Mouse (Mus musculus) cerebellum, adult 2 months (tissue): ENCODE measurements around the gene 4930432K21Rik. TPM values are rescaled to one million over a fixed set of nuclear protein-coding genes. Genes with fewer than 3 reads are reported as not detected.

ENCODE experiments used
- DNase-seq, 2 experiments: peaks; one replicate each; pipeline ENCODE4 v3.0.0; 2021
- H3K27ac ChIP-seq: fragments of 200-500 bp; 2 replicates; pipeline ENCODE4 v1.5.1; 2012; ENCODE audit warnings: low read length, control low read depth, inconsistent platforms; ENCODE audit not compliant: insufficient read depth
- H3K27me3 ChIP-seq: fragments of 200-500 bp; 2 replicates; pipeline ENCODE4 v1.6.1; 2012; ENCODE audit warnings: inconsistent platforms, mild to moderate bottlenecking, low read length, moderate library complexity; ENCODE audit not compliant: control insufficient read depth, insufficient read depth
- H3K4me1 ChIP-seq: fragments of 200-500 bp; 2 replicates; pipeline ENCODE4 v1.6.1; 2011; ENCODE audit warnings: low read length; ENCODE audit not compliant: control insufficient read depth, insufficient read depth
- H3K4me3 ChIP-seq: fragments of 200-500 bp; replicated peaks from 2 replicates; pipeline ENCODE3; 2011; ENCODE audit warnings: mild to moderate bottlenecking, low read depth, low read length, control low read depth; ENCODE audit not compliant: insufficient read depth
- CTCF ChIP-seq: fragments of 200-500 bp; IDR thresholded peaks from 2 replicates; pipeline ENCODE4 v1.5.1; 2011; ENCODE audit warnings: low read depth, mild to moderate bottlenecking, control low read depth, low read length, moderate library complexity, borderline replicate concordance; ENCODE audit not compliant: insufficient read depth
- POLR2A ChIP-seq: fragments of 200-500 bp; IDR thresholded peaks from 2 replicates; pipeline ENCODE4 v1.6.1; 2011; ENCODE audit warnings: low read length, control low read depth, borderline replicate concordance; ENCODE audit not compliant: insufficient read depth
- WGBS: fragments of 180-500 bp; shearing (Covaris S2); methylation state at CpG from one replicate; pipeline ENCODE4 v1.1.7; 2018; 5-methylcytosine and 5-hydroxymethylcytosine counted together
- polyA plus RNA-seq: library from polyadenylated mRNA; depleted of rRNA; stranded (reverse); fragments of >200 nt; gene quantifications from 2 replicates; pipeline ENCODE4 v1.2.3, GENCODE M21; 2012

4930432K21Rik gene
- polyA plus RNA-seq, 1 experiment: 2.7 TPM

- DNase-seq: no peak
- H3K4me3 ChIP-seq: no peak overlapping the region
- H3K4me1 ChIP-seq: no peaks in the 10 kb centered on the region
- H3K27ac ChIP-seq: no peak overlapping the region
- WGBS: 92% methylated on average over 9 of the region's 9 CpGs
- no peak for TF ChIP-seq POLR2A
- no peak for TF ChIP-seq CTCF
- no peaks in the 10 kb centered on the region for H3K27me3 ChIP-seq
Observed at GRCm38 (mm10) chr8:84202466-84202865, 54.6 kb downstream of the 4930432K21Rik start.

- DNase-seq: no peak
- H3K4me3 ChIP-seq: peak overlapping the region; percentile 30
- no peaks in the 10 kb centered on the region for H3K27me3 ChIP-seq
- H3K4me1 ChIP-seq: no peaks in the 10 kb centered on the region
- TF ChIP-seq CTCF: no peak
- TF ChIP-seq POLR2A: no peak
- peak overlapping the region; percentile 28; the same call in 1 of the 2 replicates for H3K27ac ChIP-seq
- WGBS: 24% methylated on average over 34 of the region's 34 CpGs
Observed at GRCm38 (mm10) chr8:84202938-84203917, 55.4 kb downstream of the 4930432K21Rik start.

- WGBS: 64% methylated on average over 13 of the region's 13 CpGs
- Histone ChIP-seq H3K27me3 (no peaks in the 10 kb centered on the region), H3K27ac (0 out of 2 replicates have a peak overlapping the region, but pooled peaks have one; percentile 28), H3K4me3 (peak overlapping the region; percentile 30), H3K4me1 (peaks cover 3% of the 10 kb centered on the region; the same call in 1 of the 2 replicates)
- TF ChIP-seq POLR2A (no peak), CTCF (peak; percentile 10; the same call in 1 of the 2 replicates)
- DNase-seq: no peak
Observed at GRCm38 (mm10) chr8:84203975-84204772, 56.3 kb downstream of the 4930432K21Rik start.

DNA sequence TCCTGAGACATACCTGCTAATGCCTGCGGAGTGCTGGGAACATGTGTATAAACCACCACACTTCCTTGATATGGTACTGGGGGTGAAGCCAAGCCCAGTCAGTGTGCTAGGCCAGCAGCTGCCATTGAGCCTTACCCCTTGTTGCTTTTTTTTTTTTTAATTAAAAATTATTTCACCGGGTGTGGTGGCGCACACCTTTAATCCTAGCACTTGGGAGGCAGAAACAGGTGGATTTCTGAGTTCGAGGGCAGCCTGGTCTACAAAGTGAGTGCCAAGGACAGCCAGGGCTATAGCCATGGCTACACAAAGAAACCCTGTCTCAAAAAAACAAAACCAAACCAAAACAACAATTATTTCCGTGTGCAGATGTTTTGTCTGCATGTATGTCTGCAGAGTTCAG is 57.2 kb downstream of the 4930432K21Rik start:
- no peak for DNase-seq
- H3K27me3 ChIP-seq: no peaks in the 10 kb centered on the region
- WGBS: 91% methylated on average over 5 of the region's 5 CpGs
- no peak for TF ChIP-seq POLR2A
- no peak for TF ChIP-seq CTCF
- H3K4me3 ChIP-seq: no peak overlapping the region
- H3K27ac ChIP-seq: no peak overlapping the region
- peaks cover 3% of the 10 kb centered on the region; the same call in 1 of the 2 replicates for H3K4me1 ChIP-seq

DNA sequence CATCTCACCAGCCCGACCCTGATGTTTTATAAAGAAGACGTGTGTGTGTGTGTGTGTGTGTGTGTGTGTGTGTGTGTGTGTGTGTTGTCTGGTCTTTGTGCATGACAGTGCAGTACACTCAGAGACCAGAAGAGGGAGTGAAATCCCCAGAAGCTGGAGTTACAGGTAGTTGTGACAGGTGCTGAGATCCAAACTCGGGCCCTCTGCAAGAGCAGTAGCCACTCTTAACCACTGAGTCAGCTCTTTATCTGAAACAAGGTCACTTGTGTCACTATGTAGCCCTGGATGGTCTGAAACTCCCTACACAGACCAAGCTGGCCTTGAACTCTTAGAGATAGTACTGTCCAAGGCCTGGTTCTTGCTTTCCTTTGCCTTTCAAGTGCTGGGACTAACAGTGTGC is 58.8 kb downstream of the 4930432K21Rik start:
- no peak overlapping the region for H3K4me3 ChIP-seq
- 95% methylated on average over 3 of the region's 3 CpGs for WGBS
- no peaks in the 10 kb centered on the region for H3K27me3 ChIP-seq
- peaks cover 3% of the 10 kb centered on the region; the same call in 1 of the 2 replicates for H3K4me1 ChIP-seq
- no peak for TF ChIP-seq POLR2A
- TF ChIP-seq CTCF: no peak
- no peak overlapping the region for H3K27ac ChIP-seq
- DNase-seq: no peak

GRCm38 (mm10) chr8:84207811-84208210 is 60.0 kb downstream of the 4930432K21Rik start:
- TF ChIP-seq CTCF (no peak), POLR2A (no peak)
- H3K4me3 ChIP-seq: no peak overlapping the region
- WGBS: 72% methylated on average over 7 of the region's 7 CpGs
- no peak for DNase-seq
- H3K27ac ChIP-seq: no peak overlapping the region
- H3K27me3 ChIP-seq: no peaks in the 10 kb centered on the region
- H3K4me1 ChIP-seq: peaks cover 3% of the 10 kb centered on the region; the same call in 1 of the 2 replicates
